Mouse (Mus musculus) lung, embryonic 14.5 days (tissue): ENCODE measurements around the gene Rsc1a1. TPM values are rescaled to one million over a fixed set of nuclear protein-coding genes. Genes with fewer than 3 reads are reported as not detected.

Source experiments
- ATAC-seq: fragments of 200-750 bp; cut with Nextera tagmentation; 2 replicates; pipeline ENCODE4 v1.8.0; 2017; ENCODE audit warnings: mild to moderate bottlenecking, moderate TSS enrichment, moderate library complexity; ENCODE audit not compliant: insufficient read depth
- DNase-seq: peaks from one replicate; pipeline ENCODE4 v3.0.0-alpha.2; 2015
- H3K27ac ChIP-seq: fragments of 300-500 bp; sonication (generic); 2 replicates; pipeline ENCODE4 v1.5.1; 2014; ENCODE audit warnings: low read depth, mild to moderate bottlenecking, moderate library complexity
- H3K27me3 ChIP-seq: fragments of 300-500 bp; sonication (generic); 2 replicates; pipeline ENCODE4 v1.6.1; 2014; ENCODE audit warnings: low read length, control low read depth; ENCODE audit not compliant: insufficient read depth
- H3K36me3 ChIP-seq: fragments of 300-500 bp; sonication (generic); 2 replicates; pipeline ENCODE4 v1.6.1; 2014; ENCODE audit warnings: control low read depth; ENCODE audit not compliant: insufficient read depth
- H3K4me1 ChIP-seq: fragments of 300-500 bp; sonication (generic); 2 replicates; pipeline ENCODE4 v1.6.1; 2014; ENCODE audit warnings: antibody characterized with exemption, control low read depth; ENCODE audit not compliant: insufficient read depth
- H3K4me2 ChIP-seq: fragments of 300-500 bp; sonication (generic); 2 replicates; pipeline ENCODE4 v1.6.1; 2014; ENCODE audit warnings: mild to moderate bottlenecking
- H3K4me3 ChIP-seq: fragments of 300-500 bp; sonication (generic); 2 replicates; pipeline ENCODE4 v1.5.1; 2014; ENCODE audit warnings: low read depth, low read length
- H3K9ac ChIP-seq: fragments of 300-500 bp; sonication (generic); 2 replicates; pipeline ENCODE4 v1.6.1; 2014
- H3K9me3 ChIP-seq: fragments of 300-500 bp; sonication (generic); 2 replicates; pipeline ENCODE4 v1.6.1; 2016; ENCODE audit warnings: low read depth, low read length, control low read depth
- CTCF ChIP-seq: IDR thresholded peaks from 2 replicates; pipeline ENCODE4 v1.5.1; 2016; ENCODE audit warnings: antibody characterized with exemption, low read depth
- WGBS: fragments of 180-500 bp; shearing (Covaris S2); extraction: QIAGEN DNeasy Blood & Tissue Kit; methylation state at CpG from one replicate; pipeline ENCODE4 v1.1.7; 2014; 5-methylcytosine and 5-hydroxymethylcytosine counted together
- polyA plus RNA-seq: library from polyadenylated mRNA; unstranded; fragments of >200 nt; fragmentation: Nextera tagmentation; extraction: Ambion mirVana; gene quantifications from 2 replicates; pipeline ENCODE4 v1.2.1, GENCODE M21; 2014

The Rsc1a1 gene
- polyA plus RNA-seq, 1 experiment from 2014 or later = 3.2 TPM

DNA sequence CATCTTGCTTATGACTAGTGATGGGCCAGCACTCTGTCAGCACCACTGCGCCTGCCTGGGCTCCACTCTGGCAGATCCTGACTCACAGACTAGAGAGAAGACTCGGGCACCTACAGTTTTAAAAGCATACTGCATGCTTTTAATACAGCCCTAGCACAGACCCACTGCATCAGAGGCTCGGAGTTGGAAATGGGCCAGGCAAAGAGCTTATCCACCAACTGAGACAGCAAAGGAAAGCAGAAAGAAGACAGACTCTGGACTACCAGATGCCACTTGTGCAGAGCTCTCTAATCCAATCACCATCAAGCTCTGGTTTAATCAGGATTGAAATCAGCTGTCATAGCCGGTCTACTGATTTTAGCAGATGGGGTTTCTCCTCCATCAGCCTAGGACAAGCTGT, 19.9 kb upstream of the Rsc1a1 start:
- Histone ChIP-seq H3K4me3 (no peak overlapping the region), H3K36me3 (peaks cover 98% of the 10 kb centered on the region)
- 78% methylated on average over 4 of the region's 4 CpGs for WGBS

DNA sequence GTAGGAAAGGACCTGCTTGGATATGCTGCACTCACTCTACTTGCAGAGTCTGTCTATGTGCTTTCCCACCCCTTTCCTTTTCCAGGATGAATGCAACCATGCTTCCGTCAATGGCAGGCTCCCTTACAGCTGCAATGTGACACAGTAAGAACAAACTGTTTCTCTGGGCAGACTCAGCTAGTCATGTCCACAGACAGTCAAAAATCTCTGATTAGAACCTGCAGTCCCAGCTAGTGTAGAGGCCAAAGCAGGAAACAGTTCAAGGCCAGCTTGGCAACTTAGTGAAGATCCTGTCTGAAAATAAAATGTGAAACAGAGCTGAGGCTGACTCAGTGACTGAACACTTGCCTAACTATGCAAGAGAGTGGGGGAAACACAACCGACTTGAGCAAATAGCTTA, 19.2 kb upstream of the Rsc1a1 start:
- 83% methylated on average over 2 of the region's 2 CpGs for WGBS
- Histone ChIP-seq H3K4me2 (no peak overlapping the region), H3K4me3 (no peak overlapping the region), H3K27ac (no peak overlapping the region), H3K36me3 (peaks cover 99% of the 10 kb centered on the region), H3K9ac (no peak overlapping the region), H3K9me3 (no peaks in the 10 kb centered on the region), H3K27me3 (no peaks in the 10 kb centered on the region), H3K4me1 (no peaks in the 10 kb centered on the region)
- no peak for DNase-seq
- no peak for TF ChIP-seq CTCF
- no peak for ATAC-seq

More for the DNA sequence above, 19.9 kb upstream of the Rsc1a1 start:
- no peaks in the 10 kb centered on the region for H3K9me3 ChIP-seq
- no peak overlapping the region for H3K4me2 ChIP-seq
- DNase-seq (peak; percentile 30), ATAC-seq (peak; percentile 38; the same call in 1 of the 2 replicates)
- no peak for TF ChIP-seq CTCF
- H3K27ac ChIP-seq = no peak overlapping the region
- no peak overlapping the region for H3K9ac ChIP-seq
- no peaks in the 10 kb centered on the region for H3K27me3 ChIP-seq
- no peaks in the 10 kb centered on the region for H3K4me1 ChIP-seq

DNA sequence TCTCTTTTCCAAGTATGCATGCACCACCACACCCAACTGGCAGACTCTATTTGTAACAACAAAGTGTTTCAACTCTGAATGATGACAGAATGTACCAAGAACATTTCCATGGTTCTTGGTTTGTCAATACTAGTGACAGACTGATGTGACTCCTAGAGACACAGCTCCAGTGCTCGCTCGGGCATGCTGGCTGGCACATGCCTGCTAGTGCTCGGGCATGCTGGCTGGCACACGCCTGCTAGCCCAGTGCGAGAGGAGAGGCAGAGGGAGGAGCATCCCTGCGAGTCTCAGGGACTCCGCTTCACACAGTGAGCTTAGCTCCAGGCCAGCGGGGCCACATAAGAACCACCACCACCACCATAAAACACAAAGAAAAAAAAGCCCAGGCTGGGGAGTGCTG, 9.3 kb upstream of the Rsc1a1 start:
- Histone ChIP-seq H3K4me3 (no peak overlapping the region), H3K36me3 (peaks cover 98% of the 10 kb centered on the region), H3K4me1 (no peaks in the 10 kb centered on the region), H3K9me3 (no peaks in the 10 kb centered on the region), H3K4me2 (no peak overlapping the region), H3K27ac (no peak overlapping the region), H3K27me3 (no peaks in the 10 kb centered on the region), H3K9ac (no peak overlapping the region)
- no peak for ATAC-seq
- WGBS = 91% methylated on average over 8 of the region's 8 CpGs
- TF ChIP-seq CTCF = no peak
- DNase-seq = no peak

DNA sequence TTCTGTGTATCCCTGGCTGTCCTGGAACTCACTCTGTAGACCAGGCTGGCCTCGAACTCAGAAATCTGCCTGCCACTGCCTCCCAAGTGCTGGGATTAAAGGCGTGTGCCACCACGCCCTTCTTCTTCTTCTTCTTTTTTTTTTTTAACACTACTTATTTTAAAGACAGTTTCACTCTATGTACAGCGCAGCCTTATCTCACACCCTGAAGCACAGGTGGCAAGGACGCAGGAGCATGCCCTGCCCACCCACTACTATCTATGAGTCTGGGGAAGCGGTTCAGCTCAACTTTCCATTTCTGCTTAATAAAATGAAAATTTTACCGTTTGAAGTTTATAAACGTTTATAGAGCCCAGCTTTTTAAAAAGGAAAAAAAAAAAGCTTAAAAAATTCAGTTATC, 3.1 kb upstream of the Rsc1a1 start:
- H3K36me3 ChIP-seq = peaks cover 89% of the 10 kb centered on the region
- WGBS = 83% methylated on average over 8 of the region's 8 CpGs
- ATAC-seq = no peak

DNA sequence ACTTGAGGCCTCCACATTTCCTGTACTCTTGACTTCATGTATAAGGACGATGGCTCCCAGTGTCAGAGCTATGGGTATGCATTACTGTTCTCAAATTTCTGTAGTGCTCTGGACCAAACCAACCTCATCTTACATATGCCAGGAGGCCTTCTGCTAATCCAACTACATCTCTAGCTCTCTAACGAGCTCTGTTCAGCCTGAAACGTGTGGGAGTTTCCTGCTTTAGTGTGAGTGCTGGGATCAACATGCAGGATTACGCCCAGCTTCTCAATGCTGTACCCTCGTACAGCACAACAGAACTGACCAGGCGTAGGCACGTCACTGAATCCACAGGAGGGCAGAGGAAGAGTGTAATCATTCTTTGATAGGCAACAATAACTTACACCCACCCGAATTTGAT, 1.1 kb upstream of the Rsc1a1 start:
- peaks cover 85% of the 10 kb centered on the region for H3K36me3 ChIP-seq
- no peak for DNase-seq
- H3K4me3 ChIP-seq = no peak overlapping the region
- H3K9ac ChIP-seq = no peak overlapping the region
- H3K9me3 ChIP-seq = no peaks in the 10 kb centered on the region
- H3K27ac ChIP-seq = peak overlapping the region; percentile 27; the same call in 1 of the 2 replicates
- H3K4me1 ChIP-seq = 0 out of 2 replicates have a peak, but pooled peaks cover 3% of the 10 kb centered on the region
- no peak for TF ChIP-seq CTCF
- no peak overlapping the region for H3K4me2 ChIP-seq
- H3K27me3 ChIP-seq = no peaks in the 10 kb centered on the region
- no peak for ATAC-seq
- 76% methylated on average over 8 of the region's 8 CpGs for WGBS

More for the DNA sequence above, 3.1 kb upstream of the Rsc1a1 start:
- no peak for TF ChIP-seq CTCF
- Histone ChIP-seq H3K4me2 (no peak overlapping the region), H3K4me1 (no peaks in the 10 kb centered on the region), H3K9me3 (no peaks in the 10 kb centered on the region), H3K27me3 (no peaks in the 10 kb centered on the region), H3K4me3 (no peak overlapping the region), H3K27ac (no peak overlapping the region), H3K9ac (no peak overlapping the region)
- no peak for DNase-seq

DNA sequence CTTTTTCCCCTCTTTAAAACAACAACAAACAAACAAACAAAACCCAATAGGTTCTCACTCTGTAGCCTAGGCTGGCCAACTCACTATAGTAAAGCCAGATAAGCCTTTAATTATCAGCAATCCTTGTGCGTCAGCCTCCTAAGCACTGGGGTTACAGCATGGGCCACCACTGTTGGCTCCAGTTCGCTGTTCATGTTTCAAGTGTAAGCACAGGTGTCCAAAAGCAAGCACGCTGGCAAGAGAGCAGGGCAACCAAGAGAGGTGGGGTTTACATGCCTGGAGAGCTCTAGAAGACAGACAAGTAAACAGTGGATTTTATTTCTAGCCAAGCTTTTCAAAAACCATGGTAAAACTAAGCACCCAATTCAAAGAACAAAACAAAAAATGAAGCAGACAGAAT, 694 bp upstream of the Rsc1a1 start:
- Histone ChIP-seq H3K27ac (peak overlapping the region; percentile 36; the same call in 1 of the 2 replicates), H3K4me2 (no peak overlapping the region), H3K4me3 (no peak overlapping the region), H3K9me3 (no peaks in the 10 kb centered on the region), H3K27me3 (no peaks in the 10 kb centered on the region), H3K4me1 (0 out of 2 replicates have a peak, but pooled peaks cover 3% of the 10 kb centered on the region), H3K9ac (no peak overlapping the region), H3K36me3 (peaks cover 81% of the 10 kb centered on the region)
- no peak for ATAC-seq
- WGBS = 64% methylated on average over 3 of the region's 3 CpGs
- TF ChIP-seq CTCF = no peak
- DNase-seq = peak; percentile 15

DNA sequence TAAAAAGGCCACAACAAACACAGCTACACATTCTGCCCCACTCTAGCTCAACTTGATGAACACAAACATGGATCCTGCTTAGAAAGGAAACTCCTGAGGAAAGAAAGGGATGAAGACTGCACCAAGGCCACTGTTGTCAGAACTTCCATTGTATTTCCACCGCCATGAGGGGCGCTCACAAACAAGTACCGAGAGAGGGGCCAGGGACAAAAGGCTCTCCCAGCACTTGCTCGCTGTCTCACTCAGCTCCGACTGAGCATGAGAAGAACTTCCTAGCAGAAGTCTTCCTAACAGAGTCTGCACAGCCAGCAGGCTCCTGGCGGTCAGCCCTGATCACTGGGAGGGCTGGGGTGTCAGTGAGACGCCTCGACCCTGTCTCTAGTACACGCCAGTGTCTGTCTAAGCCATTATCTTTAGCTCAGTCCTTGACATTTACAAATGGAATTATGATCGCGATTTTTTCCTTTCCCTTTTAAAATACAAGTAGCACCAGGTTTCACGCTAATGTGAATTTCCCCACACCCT, 2.6 kb downstream of the Rsc1a1 start:
- peaks cover 53% of the 10 kb centered on the region for H3K36me3 ChIP-seq
- no peak overlapping the region for H3K9ac ChIP-seq
- WGBS = 53% methylated on average over 12 of the region's 12 CpGs
- H3K9me3 ChIP-seq = no peaks in the 10 kb centered on the region
- H3K4me2 ChIP-seq = no peak overlapping the region
- H3K4me3 ChIP-seq = no peak overlapping the region
- DNase-seq (peak; percentile 67), ATAC-seq (no peak)
- peak overlapping the region; percentile 42; the same call in 1 of the 2 replicates for H3K27ac ChIP-seq
- H3K27me3 ChIP-seq = no peaks in the 10 kb centered on the region
- 0 out of 2 replicates have a peak, but pooled peaks cover 3% of the 10 kb centered on the region for H3K4me1 ChIP-seq
- no peak for TF ChIP-seq CTCF
